Mouse (Mus musculus): ENCODE results near the gene Ddit4l. TPM values are rescaled to one million over a fixed set of nuclear protein-coding genes. Genes with fewer than 3 reads are reported as not detected.

Ddit4l gene
- polyA plus RNA-seq, 1 experiment, result 6.2 TPM

DNA sequence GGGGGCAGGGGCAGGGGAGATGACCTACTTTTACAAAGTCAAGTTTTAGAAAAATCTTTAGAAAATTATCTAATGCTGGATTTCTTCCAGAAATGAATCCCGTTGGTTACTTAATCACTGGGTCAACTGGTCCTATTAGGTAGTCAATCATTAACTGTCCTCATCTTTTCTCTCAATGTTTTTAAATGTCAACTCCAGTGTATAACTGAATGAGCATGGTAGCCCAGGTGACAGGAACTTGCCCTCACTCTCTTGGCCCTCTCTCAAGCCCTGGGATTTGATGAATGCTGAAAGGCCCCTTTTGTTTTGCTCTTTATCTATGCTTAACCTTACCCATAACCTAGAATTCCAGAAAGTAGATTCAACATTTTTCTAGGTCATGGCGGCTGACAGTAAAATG, 9.4 kb upstream of the Ddit4l start:
- no peaks in the 10 kb centered on the region for H3K4me1 ChIP-seq (ENCODE audit: control insufficient read depth, insufficient read depth, low read length)
- no peak overlapping the region for H3K4me3 ChIP-seq (replicated peaks; ENCODE audit: control insufficient read depth, low read depth, low read length)
- 87% methylated on average over 2 of the region's 2 CpGs for WGBS
- H3K27ac ChIP-seq (ENCODE audit: control insufficient read depth, insufficient read depth, low read depth, low read length, poor library complexity), result no peak overlapping the region
- TF ChIP-seq CTCF (IDR thresholded peaks at IDR 0.05; ENCODE audit: control insufficient read depth, insufficient read depth, low read length) (no peak), POLR2A (IDR thresholded peaks at IDR 0.05; ENCODE audit: borderline replicate concordance, control insufficient read depth, low read depth, low read length) (no peak)

DNA sequence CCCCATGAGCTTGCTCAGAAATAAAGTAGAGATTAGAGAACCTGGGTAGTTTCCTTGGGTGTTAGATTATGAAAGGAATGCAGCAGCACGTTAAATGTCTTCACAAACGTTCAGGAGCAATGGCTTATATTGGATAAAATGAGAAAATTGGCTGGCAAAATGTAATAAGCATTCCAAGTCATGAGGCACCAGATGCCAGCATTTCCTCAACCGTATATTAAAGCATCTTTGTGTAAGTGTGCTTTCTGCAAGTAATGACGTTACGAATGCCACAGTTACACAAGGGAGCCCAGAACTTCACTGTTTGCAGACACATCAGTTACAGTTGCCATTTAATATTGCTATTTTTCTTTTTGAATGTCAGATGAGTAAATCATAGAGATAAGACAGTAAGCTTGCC, 872 bp upstream of the Ddit4l start:
- H3K4me1 ChIP-seq (ENCODE audit: control insufficient read depth, insufficient read depth, low read length), result no peaks in the 10 kb centered on the region
- 79% methylated on average over 5 of the region's 5 CpGs for WGBS
- H3K4me3 ChIP-seq (replicated peaks; ENCODE audit: control insufficient read depth, low read depth, low read length), result no peak overlapping the region
- TF ChIP-seq POLR2A (IDR thresholded peaks at IDR 0.05; ENCODE audit: borderline replicate concordance, control insufficient read depth, low read depth, low read length) (no peak), CTCF (IDR thresholded peaks at IDR 0.05; ENCODE audit: control insufficient read depth, insufficient read depth, low read length) (no peak)
- no peak overlapping the region for H3K27ac ChIP-seq (ENCODE audit: control insufficient read depth, insufficient read depth, low read depth, low read length, poor library complexity)

DNA sequence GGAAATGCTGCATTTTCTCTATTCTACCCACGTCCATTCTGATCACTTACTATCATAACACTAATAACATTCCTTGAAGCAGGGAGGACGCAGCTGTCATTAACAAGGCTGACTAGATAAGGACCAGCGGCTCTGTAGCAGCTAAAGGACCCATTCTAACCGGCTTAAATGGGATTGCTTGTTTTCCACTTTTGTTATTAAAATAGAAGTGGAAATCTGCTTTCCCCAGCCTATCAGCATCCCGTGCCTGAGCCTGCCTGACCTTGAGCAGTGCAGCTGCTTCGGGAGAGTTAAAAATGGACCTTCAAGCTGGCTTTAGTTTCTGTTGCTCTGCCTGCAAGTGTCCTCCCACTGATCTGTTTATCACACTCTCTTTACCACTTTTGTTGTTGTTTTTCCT, 679 bp downstream of the Ddit4l start:
- Histone ChIP-seq H3K4me3 (replicated peaks; ENCODE audit: control insufficient read depth, low read depth, low read length) (no peak overlapping the region), H3K27ac (ENCODE audit: control insufficient read depth, insufficient read depth, low read depth, low read length, poor library complexity) (no peak overlapping the region), H3K4me1 (ENCODE audit: control insufficient read depth, insufficient read depth, low read length) (no peaks in the 10 kb centered on the region)
- WGBS, result 73% methylated on average over 6 of the region's 6 CpGs
- TF ChIP-seq POLR2A (IDR thresholded peaks at IDR 0.05; ENCODE audit: borderline replicate concordance, control insufficient read depth, low read depth, low read length), result no peak
- no peak for TF ChIP-seq CTCF (IDR thresholded peaks at IDR 0.05; ENCODE audit: control insufficient read depth, insufficient read depth, low read length)

DNA sequence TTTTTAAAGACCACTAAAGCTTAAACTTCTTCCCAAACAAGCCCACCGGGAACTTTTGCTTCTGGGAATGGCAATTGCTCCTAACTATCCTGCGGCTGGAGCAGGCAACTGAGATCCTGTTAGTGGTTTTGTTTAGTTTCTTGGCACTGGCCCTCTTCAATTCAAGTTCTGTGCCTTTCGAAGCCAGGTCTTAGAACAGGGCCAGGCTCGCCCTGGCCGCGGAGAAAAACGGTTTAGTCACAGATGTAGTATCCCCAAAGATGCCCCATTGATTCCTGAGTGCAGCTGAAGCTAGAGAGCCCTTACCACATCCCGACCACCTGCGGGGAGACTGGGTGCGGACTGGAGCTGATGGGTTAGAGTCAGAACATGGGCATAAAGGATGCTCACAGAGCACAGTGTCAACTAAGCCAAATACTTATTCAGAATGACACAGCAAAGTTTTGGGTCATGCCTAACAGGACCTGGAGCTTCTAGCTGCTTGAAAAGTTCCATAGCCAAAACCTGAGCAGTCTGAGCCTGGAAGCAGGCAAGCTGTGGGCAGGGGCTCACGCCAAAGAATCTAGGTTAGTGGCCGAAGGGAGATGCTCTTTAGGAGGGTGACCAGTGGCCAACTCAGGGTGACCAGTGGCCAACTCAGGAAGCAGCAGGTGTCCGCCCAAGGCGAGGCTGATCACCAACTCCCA, 1.6 kb downstream of the Ddit4l start:
- Histone ChIP-seq H3K4me3 (replicated peaks; ENCODE audit: control insufficient read depth, low read depth, low read length) (no peak overlapping the region), H3K4me1 (ENCODE audit: control insufficient read depth, insufficient read depth, low read length) (no peaks in the 10 kb centered on the region), H3K27ac (ENCODE audit: control insufficient read depth, insufficient read depth, low read depth, low read length, poor library complexity) (no peak overlapping the region)
- 55% methylated on average over 14 of the region's 14 CpGs for WGBS
- TF ChIP-seq CTCF (IDR thresholded peaks at IDR 0.05; ENCODE audit: control insufficient read depth, insufficient read depth, low read length) (no peak), POLR2A (IDR thresholded peaks at IDR 0.05; ENCODE audit: borderline replicate concordance, control insufficient read depth, low read depth, low read length) (no peak)

DNA sequence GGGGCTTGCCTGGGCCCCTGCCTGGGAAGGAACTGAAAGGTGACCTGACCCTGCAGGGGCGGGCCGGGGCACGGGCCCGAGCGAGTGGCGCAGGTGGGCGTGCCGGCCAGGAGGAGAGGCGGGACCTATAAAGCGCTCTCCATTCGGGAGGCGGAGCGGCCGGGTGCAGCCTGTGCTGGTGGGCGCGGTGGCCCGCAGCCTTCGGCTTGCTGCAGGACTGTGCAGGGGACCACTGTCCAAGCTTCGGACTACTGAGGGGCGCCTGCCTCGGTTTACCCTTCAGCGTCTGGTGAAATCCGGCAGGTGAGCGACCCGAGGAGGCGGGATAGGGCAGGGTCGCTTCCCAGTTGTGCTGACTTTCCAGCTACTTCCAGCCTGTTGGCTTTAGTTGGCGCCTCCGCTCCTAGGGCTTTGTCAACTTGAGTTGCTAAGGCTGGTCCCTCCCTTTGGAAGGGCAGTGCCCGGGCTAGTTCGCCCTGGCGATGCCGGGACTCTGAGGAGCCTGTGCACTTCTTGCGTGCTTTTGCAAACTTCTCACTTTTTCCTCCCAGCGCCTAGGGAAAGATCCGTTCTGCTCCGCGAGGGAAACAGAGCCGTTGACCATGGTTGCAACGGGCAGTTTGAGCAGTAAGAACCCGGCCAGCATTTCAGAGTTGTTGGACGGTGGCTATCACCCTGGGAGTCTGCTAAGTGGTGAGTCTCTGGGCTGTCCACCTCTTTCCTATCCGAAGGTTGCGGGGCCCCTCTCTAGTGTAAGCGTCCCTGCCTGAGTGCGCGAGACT, 2.4 kb downstream of the Ddit4l start:
- Histone ChIP-seq H3K4me1 (ENCODE audit: control insufficient read depth, insufficient read depth, low read length) (no peaks in the 10 kb centered on the region), H3K4me3 (replicated peaks; ENCODE audit: control insufficient read depth, low read depth, low read length) (no peak overlapping the region), H3K27ac (ENCODE audit: control insufficient read depth, insufficient read depth, low read depth, low read length, poor library complexity) (no peak overlapping the region)
- TF ChIP-seq CTCF (IDR thresholded peaks at IDR 0.05; ENCODE audit: control insufficient read depth, insufficient read depth, low read length) (no peak), POLR2A (IDR thresholded peaks at IDR 0.05; ENCODE audit: borderline replicate concordance, control insufficient read depth, low read depth, low read length) (no peak)
- 2% methylated on average over 47 of the region's 47 CpGs for WGBS

DNA sequence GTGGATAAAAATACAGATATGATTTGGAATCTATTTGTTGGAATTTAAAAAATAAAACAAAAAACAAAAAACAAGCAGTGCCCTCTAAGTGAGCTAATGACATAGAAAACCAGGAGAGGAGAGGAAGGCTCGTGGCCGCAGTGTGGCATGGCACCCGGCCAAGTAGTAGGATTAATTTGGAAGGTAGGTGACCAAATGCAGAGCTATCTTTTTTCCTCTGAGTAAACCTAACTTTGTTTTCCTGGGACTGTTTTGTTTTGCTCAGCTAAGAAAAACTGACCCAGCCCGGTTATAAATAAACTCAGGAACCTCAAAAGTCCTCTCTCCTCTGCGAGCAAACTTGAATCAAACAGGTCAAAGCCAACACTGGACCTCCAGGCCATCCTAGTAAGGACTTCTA, 3.6 kb downstream of the Ddit4l start:
- TF ChIP-seq CTCF (IDR thresholded peaks at IDR 0.05; ENCODE audit: control insufficient read depth, insufficient read depth, low read length) (no peak), POLR2A (IDR thresholded peaks at IDR 0.05; ENCODE audit: borderline replicate concordance, control insufficient read depth, low read depth, low read length) (no peak)
- Histone ChIP-seq H3K4me3 (replicated peaks; ENCODE audit: control insufficient read depth, low read depth, low read length) (no peak overlapping the region), H3K27ac (ENCODE audit: control insufficient read depth, insufficient read depth, low read depth, low read length, poor library complexity) (no peak overlapping the region), H3K4me1 (ENCODE audit: control insufficient read depth, insufficient read depth, low read length) (no peaks in the 10 kb centered on the region)
- WGBS, result 36% methylated on average over 5 of the region's 5 CpGs

DNA sequence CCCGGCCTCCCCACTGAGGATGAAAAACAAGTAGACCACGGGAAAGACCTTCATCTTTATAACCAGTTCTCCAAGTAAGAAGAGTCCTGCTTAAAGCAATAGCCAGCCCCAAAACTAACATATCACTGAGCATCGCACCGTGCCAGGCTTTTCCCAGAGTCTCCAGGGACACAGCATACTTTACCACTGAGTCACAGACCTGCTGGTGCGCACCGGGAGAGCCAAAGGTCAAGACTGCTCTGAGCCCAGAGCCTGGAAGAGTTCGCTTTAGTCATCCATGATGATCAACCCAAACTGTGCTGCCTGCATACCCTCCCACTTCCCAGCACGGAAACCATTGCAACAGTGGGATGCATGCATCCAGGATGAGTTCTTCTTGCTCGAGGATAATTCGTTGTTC, 12.3 kb downstream of the Ddit4l start:
- no peak for TF ChIP-seq POLR2A (IDR thresholded peaks at IDR 0.05; ENCODE audit: borderline replicate concordance, control insufficient read depth, low read depth, low read length)
- no peak for TF ChIP-seq CTCF (IDR thresholded peaks at IDR 0.05; ENCODE audit: control insufficient read depth, insufficient read depth, low read length)
- H3K4me3 ChIP-seq (replicated peaks; ENCODE audit: control insufficient read depth, low read depth, low read length), result no peak overlapping the region
- no peaks in the 10 kb centered on the region for H3K4me1 ChIP-seq (ENCODE audit: control insufficient read depth, insufficient read depth, low read length)
- H3K27ac ChIP-seq (ENCODE audit: control insufficient read depth, insufficient read depth, low read depth, low read length, poor library complexity), result no peak overlapping the region
- 86% methylated on average over 10 of the region's 10 CpGs for WGBS

DNA sequence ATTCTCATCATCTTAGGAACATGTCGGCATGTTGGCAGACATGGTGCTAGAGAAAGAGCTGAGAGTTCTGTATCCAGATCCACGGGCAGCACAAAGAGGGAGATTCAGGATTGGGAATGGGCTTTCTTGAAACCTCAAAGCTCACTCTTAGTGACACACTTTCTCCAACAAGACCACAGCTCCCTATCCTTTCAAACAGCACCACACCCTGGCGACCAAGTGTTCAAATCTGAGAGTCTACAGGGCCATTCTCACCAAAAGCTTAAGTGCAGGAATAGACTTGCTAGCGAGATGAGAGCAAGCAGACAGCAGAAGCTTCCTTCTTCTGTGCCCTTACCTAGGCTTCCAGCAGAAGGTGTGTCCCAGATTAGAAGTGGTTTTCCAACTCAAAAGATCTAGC, 15.2 kb downstream of the Ddit4l start:
- TF ChIP-seq POLR2A (IDR thresholded peaks at IDR 0.05; ENCODE audit: borderline replicate concordance, control insufficient read depth, low read depth, low read length) (no peak), CTCF (IDR thresholded peaks at IDR 0.05; ENCODE audit: control insufficient read depth, insufficient read depth, low read length) (no peak)
- no peaks in the 10 kb centered on the region for H3K4me1 ChIP-seq (ENCODE audit: control insufficient read depth, insufficient read depth, low read length)
- no peak overlapping the region for H3K27ac ChIP-seq (ENCODE audit: control insufficient read depth, insufficient read depth, low read depth, low read length, poor library complexity)
- 72% methylated on average over 4 of the region's 4 CpGs for WGBS
- H3K4me3 ChIP-seq (replicated peaks; ENCODE audit: control insufficient read depth, low read depth, low read length), result no peak overlapping the region
